ENCODE assay signal across 8 mouse cellular contexts in the genomic region with DNA sequence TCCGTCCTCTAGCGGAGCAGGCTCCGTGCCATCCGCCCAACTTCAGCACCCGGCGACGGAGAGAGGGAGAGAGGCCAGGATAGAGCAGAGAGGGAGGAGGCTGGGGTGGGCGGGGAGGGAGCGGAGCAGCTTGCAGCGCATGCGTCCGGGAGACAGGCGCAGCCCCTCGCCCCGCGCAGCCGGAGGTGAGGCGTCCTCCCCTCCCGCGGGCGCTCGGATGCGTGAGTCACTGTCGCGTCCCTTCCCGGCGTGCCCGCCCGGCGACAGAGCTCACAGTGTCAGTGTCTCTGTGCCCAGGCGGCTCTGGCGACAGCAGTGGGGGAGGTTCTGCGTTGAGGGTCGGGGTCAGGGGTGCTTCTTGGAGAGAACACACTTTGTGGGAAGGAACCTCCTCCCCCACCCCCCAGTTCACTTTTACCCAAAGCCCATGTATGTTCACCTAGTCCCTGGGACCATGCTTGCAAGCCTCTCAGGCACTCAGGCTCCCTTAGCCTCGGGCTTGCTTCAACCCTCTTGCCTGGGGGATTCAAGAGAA. TPM values are rescaled to one million over a fixed set of nuclear protein-coding genes. Genes with fewer than 3 reads are reported as not detected.
DNase-seq lines count a peak whose midpoint lies in the region; ATAC-seq lines count a peak whose summit lies in the region.

Gene Rgs17 (minus strand): TSS at position 107 of the 535 bp plus-strand sequence.

- no peak for DNase-seq in kidney, adult 9 months
- peak; percentile 17 for DNase-seq in gastrocnemius, postnatal 14 days
- DNase-seq in urinary bladder, postnatal 4 days (ENCODE audit: low spot score in 2 of 2) = peak; percentile 37 to 63

- H3K27ac ChIP-seq in kidney, embryonic 16.5 days (ENCODE audit: low read length) = no peak within 1 kb of the TSS
- no peak within 1 kb of the TSS for H3K27ac ChIP-seq in intestine, embryonic 15.5 days
- H3K27ac ChIP-seq in limb, embryonic 15.5 days = no peak within 1 kb of the TSS
- peak within 1 kb of the TSS; percentile 76 for H3K27ac ChIP-seq in neural tube, embryonic 13.5 days (replicated peaks)

- peaks cover 4% of the 10 kb centered on the region; the same call in 1 of the 2 replicates for H3K4me1 ChIP-seq in kidney, embryonic 16.5 days (ENCODE audit: insufficient read depth, low read length)
- 0 out of 2 replicates have a peak, but pooled peaks cover 3% of the 10 kb centered on the region for H3K4me1 ChIP-seq in intestine, embryonic 15.5 days (replicated peaks)
- peaks cover 16% of the 10 kb centered on the region for H3K4me1 ChIP-seq in limb, embryonic 15.5 days
- peaks cover 24% of the 10 kb centered on the region for H3K4me1 ChIP-seq in neural tube, embryonic 13.5 days (replicated peaks)

- no peaks in the 10 kb centered on the region for H3K36me3 ChIP-seq in kidney, embryonic 16.5 days (ENCODE audit: insufficient read depth, low read length)
- no peaks in the 10 kb centered on the region for H3K36me3 ChIP-seq in intestine, embryonic 15.5 days
- H3K36me3 ChIP-seq in limb, embryonic 15.5 days = no peaks in the 10 kb centered on the region
- no peaks in the 10 kb centered on the region for H3K36me3 ChIP-seq in neural tube, embryonic 13.5 days

- peak within 1 kb of the TSS; percentile 63 for H3K9ac ChIP-seq in kidney, embryonic 16.5 days (replicated peaks; ENCODE audit: low read length)
- peak within 1 kb of the TSS; percentile 30 for H3K9ac ChIP-seq in intestine, embryonic 15.5 days
- H3K9ac ChIP-seq in limb, embryonic 15.5 days = peak within 1 kb of the TSS; percentile 39
- H3K9ac ChIP-seq in neural tube, embryonic 13.5 days = peak within 1 kb of the TSS; percentile 90

- H3K9me3 ChIP-seq in kidney, embryonic 16.5 days (ENCODE audit: low read length) = no peaks in the 10 kb centered on the region
- no peaks in the 10 kb centered on the region for H3K9me3 ChIP-seq in intestine, embryonic 15.5 days
- no peaks in the 10 kb centered on the region for H3K9me3 ChIP-seq in limb, embryonic 15.5 days
- no peaks in the 10 kb centered on the region for H3K9me3 ChIP-seq in neural tube, embryonic 13.5 days

- intact Hi-C loops in gastrocnemius, postnatal 14 days (cut with DNase I; ENCODE audit: low total_unique reads) = no loop called here

- H3K27me3 ChIP-seq in kidney, embryonic 16.5 days (ENCODE audit: insufficient read depth, low read length) = peaks cover 11% of the 10 kb centered on the region
- peaks cover 5% of the 10 kb centered on the region; the same call in 1 of the 2 replicates for H3K27me3 ChIP-seq in intestine, embryonic 15.5 days (replicated peaks)
- H3K27me3 ChIP-seq in limb, embryonic 15.5 days = peaks cover 26% of the 10 kb centered on the region
- peaks cover 3% of the 10 kb centered on the region; the same call in 1 of the 2 replicates for H3K27me3 ChIP-seq in neural tube, embryonic 13.5 days

- peak; percentile 94 for ATAC-seq in kidney, embryonic 16.5 days (ENCODE audit: low FRiP score, low TSS enrichment)
- peak; percentile 45; the same call in 1 of the 2 replicates for ATAC-seq in common myeloid progenitor, adult 5-6 weeks (replicated peaks; ENCODE audit: low read depth, poor library complexity, severe bottlenecking)
- ATAC-seq in intestine, embryonic 15.5 days = peak; percentile 93
- peak; percentile 85 for ATAC-seq in limb, embryonic 15.5 days (ENCODE audit: insufficient number of reproducible peaks, low FRiP score, low TSS enrichment, low read depth)
- peak; percentile 95 for ATAC-seq in neural tube, embryonic 13.5 days (ENCODE audit: low read depth)

- WGBS in kidney, embryonic 16.5 days = under 1% methylated on average over 14 of the region's 35 CpGs
- WGBS in intestine, embryonic 15.5 days = under 1% methylated on average over 33 of the region's 35 CpGs
- 0% methylated on average over 27 of the region's 35 CpGs for WGBS in limb, embryonic 15.5 days
- under 1% methylated on average over 18 of the region's 35 CpGs for WGBS in neural tube, embryonic 13.5 days

- peak within 1 kb of the TSS; percentile 98 for H3K4me2 ChIP-seq in kidney, embryonic 16.5 days (replicated peaks; ENCODE audit: low read depth, low read length)
- peak within 1 kb of the TSS; percentile 93 for H3K4me2 ChIP-seq in intestine, embryonic 15.5 days (replicated peaks)
- peak within 1 kb of the TSS; percentile 99 for H3K4me2 ChIP-seq in limb, embryonic 15.5 days
- H3K4me2 ChIP-seq in neural tube, embryonic 13.5 days = peak within 1 kb of the TSS; percentile 85

- H3K4me3 ChIP-seq in kidney, embryonic 16.5 days (ENCODE audit: low read length) = peak within 1 kb of the TSS; percentile 58
- peak within 1 kb of the TSS; percentile 47 for H3K4me3 ChIP-seq in intestine, embryonic 15.5 days (replicated peaks)
- H3K4me3 ChIP-seq in limb, embryonic 15.5 days = peak within 1 kb of the TSS; percentile 53
- peak within 1 kb of the TSS; percentile 88 for H3K4me3 ChIP-seq in neural tube, embryonic 13.5 days

RNA-seq across cellular contexts. Expression of gene Rgs17, which starts in this region (rescaled TPM):
- polyA plus RNA-seq in kidney, embryonic 16.5 days (2015; fragmentation: Nextera tagmentation; extraction: Ambion mirVana) = 1.0 and 1.3 TPM in 2 replicates
- total RNA-seq in common myeloid progenitor, adult 5-6 weeks (2017) = not detected in 2 replicates
- total RNA-seq in gastrocnemius, postnatal 14 days (2021) = under 1 TPM; 0.08 to 0.24 TPM
- polyA plus RNA-seq in intestine, embryonic 15.5 days (2015; fragmentation: Nextera tagmentation; extraction: Ambion mirVana) = 1.9 and 2.5 TPM in 2 replicates
- 1.0 and 1.2 TPM in 2 replicates for polyA plus RNA-seq in limb, embryonic 15.5 days (2015; fragmentation: Nextera tagmentation; extraction: Ambion mirVana)
- 12.9 and 13.2 TPM in 2 replicates for polyA plus RNA-seq in neural tube, embryonic 13.5 days (2015; fragmentation: Nextera tagmentation; extraction: Ambion mirVana)

Comparison
In these comparisons a context has a peak if more than half of its experiments do, and no peak if none do; other contexts are left out.
1. Peak in ATAC-seq in common myeloid progenitor, adult 5-6 weeks; RNA of the gene not detected or under 1 TPM.
2. Peak in DNase-seq in gastrocnemius, postnatal 14 days; RNA of the gene not detected or under 1 TPM.
3. ATAC-seq: peak in every context shown above with its lines; median percentile 95 in neural tube, embryonic 13.5 days; 94 in kidney, embryonic 16.5 days; 93 in intestine, embryonic 15.5 days; 85 in limb, embryonic 15.5 days; 45 in common myeloid progenitor, adult 5-6 weeks.
4. H3K9ac ChIP-seq: peak in every context shown above with its lines; median percentile 90 in neural tube, embryonic 13.5 days; 63 in kidney, embryonic 16.5 days; 39 in limb, embryonic 15.5 days; 30 in intestine, embryonic 15.5 days.